Mouse (Mus musculus) kidney, adult 2 months (tissue): ENCODE results near the gene Nfam1. TPM values are rescaled to one million over a fixed set of nuclear protein-coding genes. Genes with fewer than 3 reads are reported as not detected.

Experiments used
- DNase-seq: peaks from one replicate; pipeline ENCODE4 v3.0.0; 2021
- H3K27ac ChIP-seq: fragments of 200-500 bp; 2 replicates; pipeline ENCODE4 v1.5.1; 2012; ENCODE audit warnings: low read depth, low read length, control low read depth, inconsistent platforms; ENCODE audit not compliant: insufficient read depth
- H3K27me3 ChIP-seq: fragments of 200-500 bp; replicated peaks from 2 replicates; pipeline ENCODE4 v1.6.1; 2012; ENCODE audit warnings: mild to moderate bottlenecking, moderate library complexity, low read length, inconsistent platforms; ENCODE audit not compliant: control insufficient read depth, insufficient read depth
- H3K36me3 ChIP-seq: fragments of 200-500 bp; 2 replicates; pipeline ENCODE4 v1.6.1; 2012; ENCODE audit warnings: mild to moderate bottlenecking, moderate library complexity, low read length, inconsistent platforms; ENCODE audit not compliant: control insufficient read depth, insufficient read depth
- H3K4me1 ChIP-seq: fragments of 200-500 bp; 2 replicates; pipeline ENCODE4 v1.6.1; 2011; ENCODE audit warnings: low read length; ENCODE audit not compliant: control insufficient read depth, insufficient read depth
- H3K4me3 ChIP-seq: fragments of 200-500 bp; 2 replicates; pipeline ENCODE4 v1.5.1; 2011; ENCODE audit warnings: mild to moderate bottlenecking, low read depth, low read length, control low read depth; ENCODE audit not compliant: insufficient read depth
- CTCF ChIP-seq: fragments of 200-500 bp; conservative IDR thresholded peaks from 2 replicates; pipeline ENCODE4 v1.5.1; 2011; ENCODE audit warnings: low read depth, mild to moderate bottlenecking, control low read depth, low read length, moderate library complexity, mixed read lengths; ENCODE audit not compliant: insufficient read depth, insufficient read length
- POLR2A ChIP-seq: fragments of 200-500 bp; IDR thresholded peaks from one replicate; pipeline ENCODE4 v1.6.1; 2011; ENCODE audit warnings: low read depth, low read length, control low read depth
- WGBS: fragments of 180-500 bp; shearing (Covaris S2); methylation state at CpG from one replicate; pipeline ENCODE4 v1.1.7; 2018; 5-methylcytosine and 5-hydroxymethylcytosine counted together
- polyA plus RNA-seq: library from polyadenylated mRNA; depleted of rRNA; stranded (reverse); fragments of >200 nt; gene quantifications from 2 replicates; pipeline ENCODE4 v1.2.3, GENCODE M21; 2012

The Nfam1 gene
- polyA plus RNA-seq, 1 experiment = 2.9 TPM

DNA sequence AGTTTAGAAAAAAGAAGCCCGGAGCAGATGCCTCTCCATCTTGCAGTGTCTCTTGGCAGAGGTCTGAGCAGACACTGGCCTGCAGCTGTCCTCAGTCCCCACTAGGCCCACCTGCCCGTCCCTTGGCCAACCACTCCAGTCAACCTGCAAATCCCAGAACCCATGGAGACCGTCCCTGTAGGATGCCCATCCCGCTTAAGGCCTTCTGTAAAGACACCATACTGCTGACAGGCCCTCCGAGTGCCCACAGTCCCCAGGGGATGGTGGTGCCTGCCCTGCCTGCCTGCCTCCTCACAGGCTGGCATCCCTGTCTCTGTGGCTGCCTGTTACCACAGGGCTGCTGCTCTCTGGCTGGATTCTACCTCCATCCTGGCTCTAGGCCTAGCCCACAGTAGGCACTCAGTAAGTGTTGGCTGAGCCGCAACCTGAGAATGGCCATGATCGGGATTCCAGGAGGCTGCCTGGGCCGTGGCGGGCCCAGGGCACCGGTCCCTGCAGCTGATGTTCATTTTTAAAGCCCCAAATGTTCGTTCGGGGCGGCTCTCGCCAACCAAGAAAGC lies 68.8 kb downstream of the Nfam1 start:
- Histone ChIP-seq H3K36me3 (no peaks in the 10 kb centered on the region), H3K27ac (no peak overlapping the region), H3K27me3 (no peaks in the 10 kb centered on the region), H3K4me3 (no peak overlapping the region), H3K4me1 (no peaks in the 10 kb centered on the region)
- 82% methylated on average over 14 of the region's 14 CpGs for WGBS
- no peak for DNase-seq
- TF ChIP-seq CTCF (no peak), POLR2A (no peak)

DNA sequence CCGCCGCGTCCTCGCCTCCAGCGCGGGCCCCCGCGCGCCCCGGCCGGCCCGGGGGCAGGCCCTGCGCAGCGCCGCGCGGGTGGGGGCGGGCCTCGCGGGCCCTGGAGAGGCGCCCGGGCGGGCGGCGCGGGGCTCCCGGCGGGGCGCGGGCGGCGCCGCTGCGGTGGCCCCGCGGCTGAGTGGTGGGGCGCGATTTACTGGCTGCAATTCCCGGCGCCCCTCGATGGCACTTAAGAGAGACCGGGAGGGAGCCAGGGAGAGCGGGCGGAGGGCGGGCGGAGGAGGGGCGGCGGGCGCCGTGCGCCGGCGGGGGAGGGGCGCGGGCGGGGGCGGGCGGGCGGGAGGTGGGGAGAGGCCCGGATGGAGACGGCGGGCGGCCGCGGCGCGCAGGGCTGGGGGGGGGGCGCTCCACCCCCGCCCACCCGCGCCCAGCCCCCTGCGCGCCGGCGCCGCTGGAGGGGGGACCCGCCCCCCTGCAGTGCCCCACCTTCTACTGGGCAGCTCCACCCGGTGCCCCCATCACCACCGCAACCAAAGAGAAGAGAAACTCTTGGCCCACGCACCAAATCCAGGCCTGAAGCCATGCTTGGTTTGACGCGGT lies 69.5 kb downstream of the Nfam1 start:
- H3K36me3 ChIP-seq = no peaks in the 10 kb centered on the region
- no peak overlapping the region for H3K27ac ChIP-seq
- H3K4me1 ChIP-seq = no peaks in the 10 kb centered on the region
- no peak overlapping the region; the same call in 1 of the 2 replicates for H3K4me3 ChIP-seq
- WGBS = 20% methylated on average over 47 of the region's 82 CpGs
- H3K27me3 ChIP-seq = no peaks in the 10 kb centered on the region
- TF ChIP-seq POLR2A (no peak), CTCF (no peak)
- DNase-seq = no peak

DNA sequence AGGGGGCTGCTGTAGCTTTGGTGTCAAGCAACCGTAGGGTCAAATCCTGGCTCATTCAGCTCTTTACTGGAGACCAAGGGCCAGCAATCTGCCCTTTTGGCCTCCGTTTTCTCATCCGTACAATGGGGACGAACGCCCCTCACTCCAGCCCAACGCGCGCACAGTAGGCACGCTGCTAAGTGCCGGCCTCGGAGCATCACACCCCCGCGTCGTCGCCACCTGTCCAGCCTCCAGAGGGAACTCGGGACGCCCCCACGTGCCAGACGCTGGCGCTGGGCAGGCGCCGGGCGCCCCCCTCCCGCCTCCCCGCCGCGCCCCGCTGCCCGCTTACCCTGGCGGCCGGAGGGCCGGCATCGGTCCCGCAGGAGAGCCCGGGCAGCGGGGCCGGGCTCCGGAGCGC lies 70.0 kb downstream of the Nfam1 start:
- 9% methylated on average over 39 of the region's 39 CpGs for WGBS
- no peaks in the 10 kb centered on the region for H3K36me3 ChIP-seq
- H3K27me3 ChIP-seq = no peaks in the 10 kb centered on the region
- H3K4me1 ChIP-seq = no peaks in the 10 kb centered on the region
- no peak overlapping the region for H3K27ac ChIP-seq
- H3K4me3 ChIP-seq = peak overlapping the region; percentile 27; the same call in 1 of the 2 replicates
- TF ChIP-seq POLR2A = no peak
- no peak for TF ChIP-seq CTCF
- no peak for DNase-seq

DNA sequence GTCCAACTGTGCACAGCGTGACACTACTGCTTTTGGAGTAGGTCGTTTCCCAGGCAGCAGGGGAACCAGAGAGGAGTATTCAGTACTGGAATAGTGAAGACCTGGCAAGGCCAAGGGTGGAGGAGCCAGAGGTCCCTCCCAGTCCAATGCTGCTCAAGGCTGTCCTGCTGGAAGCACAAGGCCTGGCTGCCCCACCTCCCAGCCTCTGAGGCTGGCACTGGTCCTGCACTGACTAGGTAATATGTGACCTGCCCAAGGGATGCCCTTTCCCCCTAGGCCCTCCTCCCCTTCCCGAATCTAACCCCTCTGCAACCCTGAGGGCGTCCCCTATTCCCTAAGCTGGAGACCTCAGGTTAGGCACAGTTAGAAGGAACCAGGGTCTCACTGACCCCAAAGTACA lies 70.6 kb downstream of the Nfam1 start:
- H3K27me3 ChIP-seq = no peaks in the 10 kb centered on the region
- DNase-seq = peak; percentile 79
- H3K27ac ChIP-seq = no peak overlapping the region
- 46% methylated on average over 4 of the region's 4 CpGs for WGBS
- no peaks in the 10 kb centered on the region for H3K36me3 ChIP-seq
- H3K4me3 ChIP-seq = no peak overlapping the region
- no peaks in the 10 kb centered on the region for H3K4me1 ChIP-seq
- no peak for TF ChIP-seq CTCF
- TF ChIP-seq POLR2A = no peak

DNA sequence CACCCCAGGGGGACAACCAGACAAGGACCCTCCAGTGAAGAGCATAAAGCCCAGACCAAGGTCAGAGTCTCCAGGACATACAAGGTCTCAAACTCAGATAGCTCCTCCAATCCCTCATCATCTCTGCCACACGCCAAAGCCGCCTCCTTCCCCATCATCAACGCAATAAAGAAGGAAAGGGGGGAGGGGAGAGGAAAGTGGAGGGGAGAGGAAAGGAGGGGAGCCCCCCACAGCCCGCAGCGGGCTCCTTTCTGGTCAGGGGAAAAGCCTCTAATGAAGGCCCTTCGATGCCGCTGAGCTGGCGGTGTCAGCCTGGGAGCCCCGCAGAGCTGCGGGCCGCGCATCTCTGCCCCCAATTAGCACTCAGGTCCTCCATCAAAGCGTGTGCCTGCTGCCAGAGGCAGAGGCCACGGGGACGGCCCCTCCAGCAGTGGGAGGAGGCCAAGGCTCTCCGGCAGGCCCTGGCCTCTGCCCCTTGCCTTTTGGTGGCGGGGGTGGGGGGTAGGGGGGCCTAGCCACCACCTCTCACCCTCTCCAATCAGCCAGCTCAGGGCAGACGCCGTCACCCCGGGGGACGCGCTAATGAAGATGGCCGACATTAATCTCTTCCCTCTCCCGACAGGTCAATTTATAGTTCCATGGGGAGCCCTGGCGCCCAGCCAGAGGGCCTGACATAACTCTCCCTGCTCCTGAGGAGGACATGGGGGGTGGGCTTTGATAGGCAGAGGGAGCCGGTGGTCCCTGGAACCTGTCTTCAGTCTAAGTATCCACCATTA lies 72.1 kb downstream of the Nfam1 start:
- no peak for DNase-seq
- H3K4me1 ChIP-seq = no peaks in the 10 kb centered on the region
- H3K36me3 ChIP-seq = no peaks in the 10 kb centered on the region
- no peak overlapping the region for H3K4me3 ChIP-seq
- WGBS = 22% methylated on average over 26 of the region's 26 CpGs
- TF ChIP-seq POLR2A = no peak
- TF ChIP-seq CTCF = no peak
- no peak overlapping the region for H3K27ac ChIP-seq
- no peaks in the 10 kb centered on the region for H3K27me3 ChIP-seq

DNA sequence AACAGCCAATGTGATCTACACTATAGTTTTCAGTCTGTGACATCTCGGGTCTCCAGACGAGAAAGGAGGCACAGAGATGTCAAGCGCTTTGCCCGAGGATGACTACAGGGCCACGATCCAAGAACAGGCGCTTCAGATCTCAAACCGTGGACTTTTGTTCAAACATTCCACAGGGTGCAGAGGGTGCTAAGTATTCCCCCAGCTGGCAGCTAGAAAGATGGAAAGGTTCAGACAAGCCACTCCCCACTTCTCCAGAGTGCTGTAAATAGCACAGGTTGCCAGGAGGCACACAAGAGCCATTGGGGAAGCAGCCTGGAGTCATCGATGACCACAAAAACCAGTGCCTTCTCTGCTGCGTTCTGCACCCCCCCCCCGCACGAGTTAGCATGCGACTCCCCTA lies 74.0 kb downstream of the Nfam1 start:
- Histone ChIP-seq H3K27ac (no peak overlapping the region), H3K27me3 (no peaks in the 10 kb centered on the region), H3K36me3 (no peaks in the 10 kb centered on the region), H3K4me3 (no peak overlapping the region), H3K4me1 (no peaks in the 10 kb centered on the region)
- DNase-seq = peak; percentile 52
- 36% methylated on average over 12 of the region's 12 CpGs for WGBS
- TF ChIP-seq POLR2A (no peak), CTCF (no peak)

DNA sequence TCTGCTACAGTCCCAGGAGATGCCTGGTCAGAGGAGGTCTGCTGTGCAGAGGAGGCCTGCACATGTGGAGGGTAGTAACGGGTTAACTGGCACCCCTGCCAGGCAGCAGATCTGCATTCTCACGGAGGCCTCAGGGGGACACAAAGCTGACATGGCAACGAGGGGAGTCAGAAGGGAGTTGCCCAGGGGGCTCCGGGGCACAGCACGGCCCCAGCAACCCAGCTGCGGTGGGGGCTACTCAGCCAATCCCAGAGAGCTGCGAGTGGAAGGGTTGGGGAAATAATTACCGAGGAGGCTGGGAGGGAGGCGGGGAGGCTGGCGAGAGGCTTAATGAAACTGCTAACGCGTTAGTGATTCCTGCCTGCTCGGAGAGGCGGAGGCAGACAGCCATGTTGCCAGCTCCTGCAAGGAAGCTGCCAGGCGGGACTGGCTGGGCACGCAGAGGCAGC lies 74.8 kb downstream of the Nfam1 start:
- H3K4me1 ChIP-seq = no peaks in the 10 kb centered on the region
- no peak overlapping the region for H3K27ac ChIP-seq
- H3K36me3 ChIP-seq = no peaks in the 10 kb centered on the region
- H3K27me3 ChIP-seq = no peaks in the 10 kb centered on the region
- no peak for TF ChIP-seq POLR2A
- no peak for TF ChIP-seq CTCF
- H3K4me3 ChIP-seq = peak overlapping the region; percentile 3; the same call in 1 of the 2 replicates
- DNase-seq = peak; percentile 59
- 23% methylated on average over 16 of the region's 16 CpGs for WGBS
